Mouse (Mus musculus) CD8-positive naive resting alpha-beta T cell, adult 2 months (primary cell): ENCODE results near the gene Clic4.
A peak's percentile ranks its signal among the peaks of the same experiment; 100 is the strongest.
"Not testable (repeated sequence)": the region's sequence is repeated elsewhere in the genome, so short reads cannot be mapped to it uniquely, and the experiment has no call there.

Source experiments
- DNase-seq, 2 experiments: peaks; one replicate each; pipeline ENCODE4 v3.0.0; 2022; ENCODE audit warnings: low read depth in 2 of 2, low spot score in 2 of 2

The Clic4 gene

DNA sequence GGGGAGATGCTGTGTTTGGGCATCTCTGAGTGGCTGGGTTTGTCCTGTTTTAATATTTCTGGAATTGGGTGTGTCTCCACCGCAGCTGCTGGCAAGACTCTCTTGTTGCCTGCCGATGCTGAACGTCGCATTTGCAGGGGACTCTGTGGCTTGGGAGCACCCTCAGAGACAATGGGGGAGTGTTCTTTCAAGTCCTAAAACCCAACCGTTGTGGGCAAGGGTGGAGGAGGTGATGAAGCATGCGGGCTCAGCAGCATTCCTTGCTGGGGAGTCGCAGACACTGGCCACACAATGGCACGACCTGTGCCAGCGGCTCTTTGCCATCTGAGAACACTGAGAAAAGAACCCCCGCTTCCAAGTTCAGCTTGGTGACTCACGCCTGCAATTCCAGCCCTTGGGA lies 81.0 kb downstream of the Clic4 start:
- DNase-seq = no peak

DNA sequence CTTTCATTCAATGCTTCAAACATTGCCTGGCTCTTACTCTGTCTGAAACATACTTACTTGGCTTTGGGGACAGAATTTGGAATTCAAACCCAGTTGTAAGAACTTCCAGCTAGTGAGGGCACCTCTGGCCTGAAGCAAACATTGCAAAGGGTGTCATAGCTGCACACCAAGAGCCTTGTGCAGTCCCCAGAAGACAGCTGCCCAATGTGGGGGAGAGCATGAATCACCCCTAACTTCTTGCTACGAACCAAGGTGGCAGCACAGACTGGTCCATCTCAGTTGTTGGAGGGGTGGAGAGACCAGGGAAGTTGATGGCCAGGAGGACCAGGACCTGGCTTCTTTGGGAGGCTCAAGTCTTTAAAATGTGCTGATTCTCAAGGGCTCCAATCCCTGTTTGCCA lies 81.4 kb downstream of the Clic4 start:
- DNase-seq = no peak

DNA sequence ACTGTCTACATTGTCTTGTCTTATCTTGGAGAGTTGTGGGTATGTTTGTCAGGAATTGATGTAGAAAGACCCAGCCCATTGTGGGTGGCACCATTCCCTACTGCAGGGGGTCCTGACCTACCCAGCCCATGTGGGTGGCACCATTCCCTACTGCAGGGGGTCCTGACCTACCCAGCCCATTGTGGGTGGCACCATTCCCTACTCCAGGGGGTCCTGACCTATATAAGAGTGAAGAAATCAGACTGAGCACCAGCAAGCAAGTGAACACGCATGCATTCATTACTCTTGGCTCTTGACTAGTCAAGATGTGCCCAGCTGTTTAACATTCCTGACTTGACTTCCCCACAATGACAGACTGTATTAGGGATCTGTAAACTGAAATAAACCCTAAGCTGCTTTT lies 82.2 kb downstream of the Clic4 start:
- no peak for DNase-seq

DNA sequence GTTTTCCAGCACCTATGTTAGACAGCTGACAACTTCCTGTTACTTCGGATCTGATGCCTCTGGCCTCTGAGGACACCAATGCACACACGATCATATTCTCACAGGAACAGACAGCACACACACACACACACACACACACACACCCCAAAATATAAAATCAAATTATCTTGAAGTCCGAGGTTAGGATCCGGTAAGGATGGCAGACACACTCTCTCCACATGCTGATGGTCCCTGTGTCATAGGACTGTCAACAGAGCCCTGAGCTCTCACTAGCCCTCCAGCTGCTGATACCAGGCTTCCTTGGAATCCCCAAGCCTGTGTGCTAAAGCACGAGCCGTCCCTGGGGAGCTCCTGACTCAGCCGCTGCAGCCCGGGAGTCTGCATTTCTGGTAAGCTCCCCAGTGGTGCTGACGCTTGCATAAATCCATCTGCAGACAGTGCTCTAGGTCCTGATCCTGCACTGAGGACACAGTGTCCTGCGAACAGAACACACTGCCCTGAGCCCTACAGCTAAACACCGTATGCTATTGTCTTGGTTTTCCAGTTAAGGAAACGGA lies 83.1 kb downstream of the Clic4 start:
- no peak for DNase-seq

DNA sequence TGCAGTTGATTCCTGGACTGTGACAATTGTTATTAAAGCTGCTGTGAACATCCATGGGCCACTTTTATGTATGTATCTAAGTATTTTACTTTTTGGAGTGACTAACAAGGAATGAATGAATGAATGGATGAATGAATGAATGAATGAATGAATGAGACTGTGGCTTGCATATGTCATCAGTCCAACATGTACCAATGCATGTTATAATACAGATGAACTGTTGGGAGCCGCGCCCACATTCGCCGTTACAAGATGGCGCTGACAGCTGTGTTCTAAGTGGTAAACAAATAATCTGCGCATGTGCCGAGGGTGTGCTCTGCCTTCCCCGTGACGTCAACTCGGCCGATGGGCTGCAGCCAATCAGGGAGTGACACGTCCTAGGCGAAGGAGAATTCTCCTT lies 88.3 kb downstream of the Clic4 start:
- DNase-seq = not testable (repeated sequence)

DNA sequence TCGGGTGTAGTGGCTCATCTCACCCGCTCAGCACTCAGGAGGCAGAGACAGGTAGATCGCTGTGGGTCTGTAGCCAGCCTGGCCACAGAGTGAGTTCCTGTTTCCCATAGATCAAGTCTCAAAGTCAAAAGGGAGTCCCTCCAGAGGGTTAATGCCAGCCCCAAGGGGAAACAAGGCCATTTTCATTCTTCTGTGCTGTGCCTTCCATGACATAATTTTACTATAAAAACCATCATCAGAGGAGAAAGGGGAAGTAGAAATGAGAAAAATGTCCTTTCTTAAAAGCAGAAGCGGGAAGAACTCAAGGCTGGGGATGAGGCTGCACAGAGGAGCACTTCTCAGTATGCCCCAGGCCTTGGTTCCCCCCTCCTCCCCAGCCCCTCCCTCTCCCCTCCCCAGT lies 90.8 kb downstream of the Clic4 start:
- DNase-seq = no peak

DNA sequence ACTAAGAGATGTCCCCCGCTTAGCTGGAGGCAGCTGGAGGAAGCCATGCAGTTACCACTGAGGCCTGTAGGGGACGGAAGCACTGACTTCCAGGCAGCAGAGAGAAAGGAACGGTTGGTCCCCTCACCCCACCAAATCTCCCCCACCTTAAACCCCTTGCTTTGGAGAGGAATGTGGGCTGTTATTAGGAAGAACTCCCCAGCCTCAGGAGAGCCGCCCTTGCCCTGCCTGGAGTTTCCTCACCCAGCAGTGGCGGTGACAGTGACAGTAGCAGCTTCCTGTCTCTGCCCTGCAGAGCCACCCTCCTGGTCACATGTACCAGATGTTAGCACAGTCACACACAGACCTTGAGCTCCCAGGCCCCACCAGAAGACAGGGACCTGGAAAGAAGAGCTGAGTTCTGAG lies 93.5 kb downstream of the Clic4 start:
- DNase-seq = peak; percentile 41 to 60

DNA sequence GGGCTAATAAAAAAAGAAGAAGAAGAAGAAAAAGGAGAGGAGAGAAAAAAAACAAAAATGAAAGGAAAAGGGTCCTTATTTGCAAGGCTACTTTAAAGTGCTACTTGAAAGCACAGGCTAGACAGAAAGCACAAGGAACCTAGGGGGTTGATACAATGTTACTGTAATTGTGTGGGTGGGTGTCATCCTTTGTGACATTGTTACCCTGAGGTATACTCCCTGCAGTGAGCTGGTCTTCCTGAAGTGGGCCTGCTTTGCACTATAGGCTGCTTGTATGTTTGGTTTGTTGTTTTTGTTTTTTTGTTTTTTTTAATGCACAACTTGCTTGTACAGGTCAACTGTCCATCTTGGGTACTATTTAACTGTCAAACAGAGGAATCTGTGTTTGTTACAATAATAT lies 95.0 kb downstream of the Clic4 start:
- DNase-seq = no peak

DNA sequence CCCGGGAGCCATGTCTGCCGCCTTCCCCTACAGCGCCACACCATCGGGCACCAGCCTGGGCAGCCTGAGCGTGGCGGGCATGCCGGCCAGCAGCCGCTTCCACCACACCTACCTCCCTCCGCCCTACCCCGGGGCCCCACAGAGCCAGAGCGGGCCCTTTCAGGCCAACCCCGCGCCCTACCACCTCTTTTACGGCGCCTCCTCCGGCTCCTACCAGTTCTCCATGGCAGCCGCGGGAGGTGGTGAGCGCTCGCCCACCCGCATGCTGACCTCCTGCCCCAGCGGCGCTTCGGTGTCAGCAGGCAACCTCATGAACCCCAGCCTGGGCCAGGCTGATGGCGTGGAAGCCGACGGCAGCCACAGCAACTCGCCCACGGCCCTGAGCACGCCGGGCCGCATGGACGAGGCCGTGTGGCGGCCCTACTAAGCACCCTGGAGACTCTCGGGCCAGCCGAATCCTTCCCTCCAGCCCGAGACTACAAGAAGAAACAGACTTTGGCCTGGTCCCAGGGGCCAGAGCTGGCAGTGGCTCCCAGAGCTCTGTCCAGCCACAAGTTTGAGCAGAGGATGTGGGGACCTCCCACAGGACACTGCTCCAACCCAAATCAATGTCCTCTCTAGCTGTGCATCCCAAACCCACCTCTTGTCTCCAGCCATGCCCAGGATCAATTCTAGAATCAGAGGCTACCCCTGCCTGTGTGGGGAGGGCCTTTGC lies 97.1 kb downstream of the Clic4 start:
- no peak for DNase-seq

DNA sequence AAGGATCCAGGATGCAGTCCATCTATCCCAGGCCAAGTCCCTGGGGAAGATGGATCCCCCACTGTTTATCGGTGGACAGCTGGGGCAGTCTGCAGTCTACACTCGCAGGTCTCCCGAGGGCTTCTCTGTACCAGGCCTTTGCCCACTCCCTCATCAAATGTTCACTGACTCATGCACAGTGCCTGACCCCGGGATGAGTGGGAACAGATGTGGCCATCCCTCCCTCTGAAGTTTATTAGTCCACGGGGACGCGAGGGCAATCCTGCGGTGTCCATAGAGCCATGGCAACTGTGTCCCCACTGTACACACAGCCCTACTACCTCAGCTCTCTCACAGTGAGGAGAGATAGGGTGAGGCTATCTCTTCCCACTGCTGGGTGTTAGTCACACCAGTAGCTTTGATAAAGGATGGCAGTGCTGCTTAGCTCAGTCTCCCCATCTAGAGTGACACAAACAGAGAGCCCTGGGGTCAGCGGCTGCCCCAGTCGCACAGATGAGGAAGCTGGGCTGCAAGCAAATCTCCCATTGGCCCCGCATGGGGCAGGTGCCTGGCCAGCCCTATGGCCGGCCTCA lies 101.2 kb downstream of the Clic4 start:
- no peak for DNase-seq

DNA sequence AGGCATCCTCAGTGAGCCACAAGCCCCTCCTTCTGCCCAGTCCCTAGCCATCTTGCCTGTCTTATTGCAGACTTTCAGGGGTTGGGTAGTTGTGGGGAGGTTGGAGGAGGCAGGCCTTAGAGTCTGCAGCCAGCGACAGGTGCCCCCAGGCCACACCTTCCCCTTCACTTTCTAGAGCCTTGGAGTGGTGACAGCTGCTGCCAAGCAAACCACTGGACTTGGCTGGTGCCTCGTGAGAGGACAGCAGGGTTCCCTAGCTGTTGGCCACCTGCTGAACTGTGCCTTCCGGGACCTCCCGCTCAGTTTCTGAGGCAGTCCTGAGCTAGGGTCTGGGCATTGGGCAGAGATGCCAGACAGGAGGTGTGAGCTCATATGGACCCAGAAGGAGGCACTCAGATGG lies 103.1 kb downstream of the Clic4 start:
- DNase-seq = no peak

DNA sequence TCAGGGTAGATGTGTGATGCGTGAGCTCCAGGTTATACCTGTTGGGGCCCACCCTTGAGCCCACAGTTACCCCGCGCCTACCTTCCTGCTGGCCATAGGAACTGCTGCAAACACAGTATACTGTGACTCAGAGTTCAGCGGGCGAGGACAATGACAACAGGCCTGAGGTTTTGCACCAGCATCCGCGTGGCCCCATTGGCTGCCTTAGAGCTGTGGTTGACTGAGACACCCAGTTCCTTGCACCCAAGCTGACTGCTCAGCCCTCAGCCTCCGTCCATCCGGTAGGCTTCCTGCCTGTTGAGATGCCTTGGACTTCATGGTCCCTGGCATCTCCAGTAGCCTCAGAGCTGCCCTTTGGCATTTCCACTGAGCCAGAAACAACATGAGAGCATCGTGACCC lies 103.5 kb downstream of the Clic4 start:
- DNase-seq = no peak

DNA sequence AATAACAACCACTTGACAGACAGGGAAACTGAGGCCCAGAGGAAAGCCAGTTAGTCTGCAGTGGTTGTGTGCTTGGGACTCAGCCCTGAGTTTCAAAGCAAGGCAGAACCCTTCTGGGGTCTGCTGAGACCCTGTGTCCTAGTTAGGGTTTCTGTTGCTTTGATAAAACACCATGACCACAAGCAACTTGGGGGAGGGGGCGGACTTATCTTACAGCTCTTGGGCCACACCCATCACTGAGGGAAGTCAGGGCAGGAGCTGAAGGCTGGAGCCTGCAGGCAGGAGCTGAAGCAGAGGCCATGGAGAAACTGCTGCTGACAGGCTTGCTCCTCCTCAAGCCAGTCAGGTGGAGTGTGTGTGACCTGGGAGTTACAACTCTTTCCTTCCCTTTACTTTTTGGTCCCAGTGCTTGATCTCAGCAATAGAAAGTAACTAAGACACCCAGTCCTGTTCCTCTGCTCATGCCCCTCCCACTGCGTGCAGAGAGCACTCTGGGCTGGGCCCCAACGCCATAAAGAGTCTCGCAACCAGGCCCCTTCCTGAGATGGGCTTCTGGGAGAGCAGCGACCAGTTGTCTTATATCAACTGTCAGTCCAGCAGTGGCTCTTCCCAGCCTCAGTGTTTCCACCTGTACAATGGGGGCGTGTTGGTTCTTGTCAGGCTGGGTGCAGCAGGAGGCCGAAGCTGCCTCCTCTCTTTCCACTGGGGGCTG lies 104.6 kb downstream of the Clic4 start:
- DNase-seq = no peak

DNA sequence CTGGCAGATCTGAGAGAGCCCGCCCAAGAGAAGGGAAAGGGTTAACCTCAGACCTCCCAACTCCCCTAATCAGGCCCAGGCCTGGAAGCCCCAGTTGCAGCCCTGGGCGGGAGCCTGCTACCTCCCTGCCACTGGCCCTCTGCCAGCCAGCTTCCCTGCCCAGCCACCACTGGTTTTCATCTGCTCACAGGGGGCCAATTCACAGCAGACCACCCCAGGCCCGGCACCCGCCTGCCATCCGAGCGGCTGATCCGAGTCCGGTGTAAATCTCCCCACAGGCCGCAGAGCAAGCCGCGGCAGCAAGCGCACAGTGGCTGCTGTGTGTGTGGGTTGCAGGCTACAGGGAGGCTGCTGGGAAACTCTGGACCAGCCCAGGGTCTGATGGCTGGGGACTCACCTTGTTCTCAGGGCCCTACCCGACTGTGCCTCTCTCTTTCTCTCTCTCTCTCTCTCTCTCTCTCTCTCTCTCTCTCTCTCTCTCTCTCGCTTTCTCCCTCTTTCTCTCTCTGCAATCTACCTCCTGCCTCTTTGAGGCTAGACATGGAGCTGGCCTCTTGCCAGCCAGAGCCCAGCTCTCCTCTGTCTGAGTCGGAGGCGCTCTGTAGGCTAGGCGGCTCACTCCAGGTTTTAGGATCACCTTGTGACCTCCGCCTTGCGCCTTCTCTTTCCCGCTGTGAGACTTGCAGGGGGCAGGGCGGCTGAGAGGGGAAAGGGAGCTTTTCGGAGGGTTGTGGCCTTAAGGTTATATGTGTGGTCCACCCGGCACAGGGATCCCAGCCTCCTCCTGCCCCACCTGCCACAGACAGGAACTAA lies 106.0 kb downstream of the Clic4 start:
- no peak for DNase-seq

DNA sequence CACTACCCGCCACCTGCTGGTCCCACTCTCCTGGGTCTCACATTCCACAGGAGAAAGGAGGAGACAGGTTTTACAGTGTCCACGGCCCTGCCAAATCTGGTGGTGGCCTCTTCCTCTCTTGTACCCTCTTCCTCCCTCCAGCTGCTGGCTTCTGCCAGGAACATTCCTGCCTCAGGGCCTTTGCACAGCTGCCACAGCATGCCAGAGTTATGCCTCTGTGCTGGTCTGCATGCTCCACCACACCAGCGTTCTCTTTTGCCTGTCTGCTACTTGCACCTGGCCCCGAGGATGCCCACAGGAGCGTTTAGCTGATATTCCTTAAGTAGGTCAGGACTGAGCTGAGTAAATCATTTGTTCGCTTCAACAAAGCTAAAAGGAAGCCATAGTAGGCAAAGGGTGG lies 106.9 kb downstream of the Clic4 start:
- no peak for DNase-seq
